Mouse (Mus musculus): Measurements from ENCODE around the gene Ankrd28.

Gene Ankrd28

GRCm38 (mm10) chr14:31653101-31653875, 177.2 kb downstream of the Ankrd28 start:
- in situ Hi-C loops (cut with MboI, MseI): loop anchor here (10.0 kb wide), 2 partner anchors 302 to 412 kb away; no protein-coding TSS in a partner anchor

DNA sequence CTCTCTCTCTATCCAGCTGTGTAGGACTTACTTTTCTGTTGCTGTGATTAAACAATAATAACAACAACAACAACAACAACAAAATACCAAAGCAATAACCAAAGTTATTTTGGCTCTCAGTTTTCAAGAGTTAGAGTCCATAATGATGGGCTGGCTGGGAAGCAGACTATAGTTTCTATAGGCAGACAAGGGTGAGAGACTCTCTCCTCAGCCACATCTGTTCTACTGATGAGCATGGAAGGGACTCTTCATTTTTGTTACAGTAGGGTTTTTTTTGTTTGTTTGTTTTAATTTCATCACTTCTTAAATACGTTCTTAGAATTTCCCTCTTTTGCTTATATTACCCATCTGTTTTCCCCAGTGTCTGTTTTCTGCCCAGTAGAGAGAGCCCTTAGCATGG, 177.8 kb downstream of the Ankrd28 start:
- in situ Hi-C loops (cut with MboI, MseI): loop anchor here (10.0 kb wide), 2 partner anchors 302 to 412 kb away; no protein-coding TSS in a partner anchor

DNA sequence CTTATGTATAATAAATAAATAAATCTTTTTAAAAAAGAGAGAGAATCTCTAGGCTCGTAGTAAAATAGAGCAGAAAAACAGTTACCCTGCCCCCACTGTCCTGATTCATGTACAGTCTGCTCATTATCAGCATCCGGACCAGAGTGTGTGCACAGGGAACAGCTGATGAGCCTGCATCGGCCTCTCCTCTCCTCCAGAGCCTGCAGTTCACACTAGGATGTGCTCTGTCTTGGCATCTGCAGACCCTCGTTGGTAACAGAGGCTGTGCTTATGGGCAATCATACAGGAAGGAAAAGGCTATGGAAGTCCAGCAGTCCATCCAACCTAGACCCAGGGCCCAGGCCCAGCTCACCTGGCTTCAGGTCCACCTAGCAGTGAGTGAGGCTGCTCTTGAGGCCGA, 178.3 kb downstream of the Ankrd28 start:
- in situ Hi-C loops (cut with MboI, MseI): loop anchor here (10.0 kb wide), 2 partner anchors 303 to 413 kb away; no protein-coding TSS in a partner anchor

DNA sequence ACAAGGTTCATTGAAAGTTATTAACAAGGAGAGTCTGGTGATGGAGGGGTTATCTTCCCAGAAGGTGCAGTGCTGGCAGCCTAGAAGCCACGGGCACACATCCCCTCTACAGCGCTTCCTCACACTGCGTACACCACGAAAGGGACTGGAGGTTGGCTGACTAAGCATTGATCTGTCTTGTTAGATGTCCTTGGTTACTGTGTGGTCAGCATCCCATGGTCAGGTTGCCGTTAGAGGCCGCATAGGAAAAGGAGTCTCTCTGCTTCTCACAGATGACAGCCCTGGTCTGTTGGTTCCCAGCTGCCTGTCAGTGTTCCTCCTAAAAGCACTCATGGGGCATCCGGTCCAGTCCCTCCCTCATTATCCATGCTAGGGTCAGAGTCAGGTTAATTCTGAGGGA, 179.2 kb downstream of the Ankrd28 start:
- in situ Hi-C loops (cut with MboI, MseI): loop anchor here (10.0 kb wide), 2 partner anchors 304 to 414 kb away; no protein-coding TSS in a partner anchor

GRCm38 (mm10) chr14:31650347-31650746, 180.1 kb downstream of the Ankrd28 start:
- in situ Hi-C loops (cut with MboI, MseI): loop anchor here (10.0 kb wide), 2 partner anchors 304 to 414 kb away; no protein-coding TSS in a partner anchor
